Mouse (Mus musculus): ENCODE measurements around the gene Col1a2. TPM values are rescaled to one million over a fixed set of nuclear protein-coding genes. Genes with fewer than 3 reads are reported as not detected.

Col1a2 gene
- total RNA-seq, 2 experiments from 2014 or later = 10.7 to 19.2 TPM

DNA sequence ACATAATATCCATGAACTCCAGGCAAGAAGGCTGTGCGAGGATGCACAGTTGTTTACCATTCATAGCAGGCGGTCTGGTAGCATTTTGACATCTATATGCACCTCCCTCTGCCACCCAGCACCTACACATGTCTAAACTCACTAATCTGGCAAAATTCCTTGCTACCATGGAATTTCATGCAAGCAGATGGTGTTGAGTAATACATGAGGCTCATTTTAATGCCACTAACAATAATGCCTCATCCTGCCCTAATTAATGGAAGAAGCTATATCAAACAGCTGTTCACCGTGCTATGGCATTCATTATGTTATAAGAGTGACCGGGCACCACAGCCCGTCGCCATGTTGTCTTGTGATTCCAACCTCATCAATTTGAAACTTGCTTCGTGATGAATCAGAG, 23.8 kb downstream of the Col1a2 start:
- no peak for DNase-seq

DNA sequence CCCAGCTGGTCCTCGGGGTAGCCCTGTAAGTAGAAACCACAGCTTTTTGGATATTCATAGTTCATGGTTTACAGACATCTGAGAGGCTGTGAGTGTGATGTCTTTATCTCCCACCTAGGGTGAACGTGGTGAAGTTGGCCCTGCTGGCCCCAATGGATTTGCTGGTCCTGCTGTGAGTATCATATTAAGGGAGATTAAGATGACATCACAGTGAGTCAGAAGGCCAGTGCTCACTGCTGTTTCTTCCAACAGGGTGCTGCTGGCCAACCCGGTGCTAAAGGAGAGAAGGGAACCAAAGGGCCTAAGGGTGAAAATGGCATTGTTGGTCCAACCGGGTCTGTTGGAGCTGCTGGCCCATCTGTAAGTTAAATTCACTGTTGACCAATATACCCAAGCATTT, 26.4 kb downstream of the Col1a2 start:
- no peak for DNase-seq

DNA sequence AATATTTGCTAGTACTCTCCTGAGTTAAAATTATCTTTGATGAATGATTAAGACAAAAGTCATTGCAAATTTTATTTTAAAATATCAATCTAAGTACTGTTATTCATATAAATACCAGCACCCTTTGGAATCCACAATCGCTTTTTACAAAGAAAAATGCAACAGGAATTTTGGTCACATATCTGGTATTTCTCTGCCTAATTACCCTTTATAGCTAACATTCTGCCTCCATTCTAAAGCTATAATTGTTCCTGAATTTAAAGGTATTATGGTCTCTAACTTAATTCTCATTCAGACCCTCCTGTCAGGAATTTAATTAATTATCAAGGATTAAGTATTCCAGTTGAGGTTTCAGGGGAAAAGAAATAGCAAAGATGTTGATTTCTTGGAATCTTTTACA, 28.3 kb downstream of the Col1a2 start:
- no peak for DNase-seq

DNA sequence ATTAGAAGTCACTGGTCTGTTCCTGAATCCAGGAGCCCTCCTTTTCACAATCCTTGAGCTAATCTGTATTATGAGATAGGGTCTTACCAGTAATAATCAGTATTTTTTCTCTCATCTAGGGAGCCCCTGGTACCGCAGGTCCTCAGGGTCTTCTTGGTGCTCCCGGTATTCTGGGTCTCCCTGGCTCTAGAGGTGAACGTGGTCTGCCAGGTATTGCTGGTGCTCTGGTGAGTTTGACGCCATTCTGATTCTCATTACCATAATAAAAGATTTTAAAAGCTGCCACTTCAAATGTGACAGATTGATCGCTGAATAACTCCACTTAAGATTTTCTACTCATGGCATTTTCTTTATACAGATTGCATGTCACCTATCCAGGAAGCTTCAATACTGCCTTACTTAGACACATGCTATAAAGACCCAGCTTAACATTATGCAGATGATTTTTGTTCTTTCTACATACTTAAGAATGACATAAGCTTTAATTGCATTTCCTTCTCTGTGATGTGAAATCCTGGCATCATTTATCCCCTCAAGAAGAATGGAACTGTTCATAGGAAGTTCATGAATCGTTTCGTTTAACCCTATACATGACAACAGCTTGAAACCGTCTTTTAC, 30.0 kb downstream of the Col1a2 start:
- DNase-seq = no peak

DNA sequence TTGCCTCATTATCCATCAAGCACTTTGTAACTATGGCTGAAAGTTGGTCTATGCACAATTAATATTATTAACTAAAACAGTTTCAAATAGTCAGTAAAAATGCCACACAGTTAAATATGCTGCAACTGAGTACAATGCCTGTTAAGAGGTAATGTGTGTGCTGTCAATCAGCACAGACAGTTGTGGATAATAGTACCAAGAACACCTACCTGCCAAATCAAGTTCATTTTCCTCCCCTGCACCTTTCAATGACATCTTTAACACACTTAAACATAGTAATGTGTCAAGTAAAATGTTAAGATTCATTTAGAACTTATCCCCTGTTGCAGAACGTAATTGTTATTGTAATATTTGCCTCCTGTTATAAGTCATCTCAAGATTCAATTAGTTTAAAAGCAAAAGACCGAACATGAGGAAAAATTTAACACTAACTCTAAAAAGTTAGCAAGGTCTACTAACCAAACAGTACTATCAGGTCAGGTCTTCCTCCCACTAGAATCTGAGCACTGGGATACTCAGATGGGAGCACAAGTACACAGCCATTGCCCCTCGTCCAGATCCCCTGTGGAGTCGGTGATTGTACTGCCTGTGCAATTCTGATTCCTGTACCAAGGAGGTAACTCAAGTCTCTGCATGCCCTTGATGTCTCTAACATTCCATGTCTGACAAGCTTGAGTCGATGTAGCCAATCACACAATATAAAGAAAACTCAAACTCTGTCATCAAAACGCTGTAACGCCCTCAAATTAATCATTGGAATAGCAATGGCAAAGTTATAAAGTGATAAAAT, 37.5 kb downstream of the Col1a2 start:
- DNase-seq = no peak

DNA sequence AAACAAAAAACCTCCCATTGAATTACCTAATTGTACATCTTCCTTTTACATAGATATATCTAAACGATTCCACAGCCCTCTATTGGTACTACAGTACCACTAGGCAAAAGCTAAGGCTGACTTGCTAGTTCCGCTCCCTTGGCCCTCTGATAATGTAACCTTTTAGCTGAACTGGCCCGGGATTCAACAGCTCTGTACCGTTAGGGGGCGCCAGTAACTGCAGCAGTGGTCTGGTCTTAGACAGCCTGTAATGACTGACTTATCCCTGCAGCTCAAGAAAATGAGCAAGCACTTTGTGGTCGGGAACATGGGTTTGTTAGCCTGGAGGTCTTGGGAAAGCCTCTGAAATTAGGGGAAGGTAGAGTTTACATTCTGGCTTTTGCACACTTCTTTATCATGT, 39.9 kb downstream of the Col1a2 start:
- no peak for DNase-seq

DNA sequence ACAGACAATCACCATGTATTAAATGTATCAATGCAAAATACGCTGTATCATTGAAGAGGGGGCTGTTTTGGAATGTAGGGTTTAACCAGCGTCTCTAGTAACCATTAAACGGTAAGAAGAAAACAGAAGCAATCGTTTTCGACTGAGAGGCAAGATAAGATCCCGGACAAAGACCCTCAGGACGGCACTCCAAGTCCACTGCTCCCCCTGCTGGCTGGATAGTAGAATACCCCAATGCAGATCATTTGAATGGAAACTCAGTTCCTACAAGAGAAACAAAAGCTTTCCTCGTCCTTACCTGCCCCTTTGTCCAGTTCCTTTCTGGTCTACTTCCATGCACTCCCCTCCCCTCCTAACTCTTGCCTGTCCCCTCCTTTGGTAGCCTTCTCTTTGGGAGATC, 41.1 kb downstream of the Col1a2 start:
- DNase-seq = peak; percentile 40 to 43

DNA sequence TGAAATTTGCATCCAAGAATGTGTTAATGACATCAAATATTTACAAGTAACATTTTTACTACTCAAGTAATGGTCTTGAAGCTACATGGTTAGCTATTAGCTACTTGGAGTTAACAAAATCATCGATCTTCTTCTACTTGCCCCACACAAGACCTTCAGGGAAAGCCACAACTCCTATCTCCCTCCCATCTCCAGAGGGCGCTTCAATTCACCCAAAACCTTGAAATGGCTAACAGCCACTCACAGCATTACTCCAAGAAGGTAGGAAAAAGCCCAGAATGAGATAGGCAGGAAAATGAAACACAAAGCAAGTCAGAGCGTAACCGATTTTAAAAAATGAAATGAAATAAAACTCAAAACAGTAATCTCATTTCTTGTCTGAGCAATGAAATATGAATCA, 44.3 kb downstream of the Col1a2 start:
- DNase-seq = no peak

DNA sequence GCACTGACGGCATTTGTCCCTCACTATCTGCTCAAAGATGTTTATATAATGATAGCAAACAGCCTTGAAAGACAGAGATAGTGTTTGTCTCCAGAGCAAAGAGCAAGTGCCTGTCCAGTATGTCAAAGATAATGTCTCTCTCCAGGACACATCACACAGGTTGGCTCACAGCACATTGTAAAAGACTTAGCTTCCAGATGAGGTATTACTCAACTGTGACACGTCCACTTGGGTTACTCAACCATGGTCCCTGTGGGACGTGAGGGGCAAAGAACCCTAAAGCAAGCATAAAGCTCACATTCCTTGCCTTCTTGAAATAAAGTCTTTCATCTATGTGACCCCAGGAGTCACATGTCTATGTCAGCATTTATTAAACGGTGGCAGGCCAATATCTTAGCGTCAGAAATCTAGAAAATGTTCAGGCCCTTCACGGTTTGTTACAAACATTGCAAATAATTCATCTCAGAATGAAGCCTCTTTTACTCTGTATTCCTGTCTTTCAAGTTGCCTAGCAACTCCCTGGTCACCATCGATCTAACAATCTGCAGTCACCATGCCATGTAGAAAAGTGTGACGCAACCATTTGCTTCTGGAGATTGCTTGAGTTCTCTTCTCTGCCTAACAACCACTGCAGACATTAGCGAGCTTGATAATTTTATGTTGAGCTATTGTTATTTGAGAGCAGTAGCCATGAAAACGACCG, 45.4 kb downstream of the Col1a2 start:
- DNase-seq = no peak

DNA sequence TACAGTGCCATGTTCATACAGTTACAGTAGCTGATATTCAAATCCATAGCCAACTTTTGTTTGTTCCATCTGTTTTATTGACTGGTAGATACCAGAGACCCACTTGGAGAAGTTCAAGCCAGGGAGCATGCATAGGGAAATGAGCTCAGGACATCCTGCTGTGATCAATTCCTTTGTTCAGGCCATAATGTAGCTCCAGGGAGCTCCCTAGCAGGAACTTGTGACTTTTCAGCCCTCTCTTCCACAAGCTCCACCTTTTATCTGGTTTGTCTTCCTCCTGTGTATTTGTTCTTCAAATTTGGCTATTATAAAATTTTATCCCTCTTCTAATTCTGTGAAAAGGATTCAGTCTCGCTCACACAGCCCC, 45.9 kb downstream of the Col1a2 start:
- no peak for DNase-seq

DNA sequence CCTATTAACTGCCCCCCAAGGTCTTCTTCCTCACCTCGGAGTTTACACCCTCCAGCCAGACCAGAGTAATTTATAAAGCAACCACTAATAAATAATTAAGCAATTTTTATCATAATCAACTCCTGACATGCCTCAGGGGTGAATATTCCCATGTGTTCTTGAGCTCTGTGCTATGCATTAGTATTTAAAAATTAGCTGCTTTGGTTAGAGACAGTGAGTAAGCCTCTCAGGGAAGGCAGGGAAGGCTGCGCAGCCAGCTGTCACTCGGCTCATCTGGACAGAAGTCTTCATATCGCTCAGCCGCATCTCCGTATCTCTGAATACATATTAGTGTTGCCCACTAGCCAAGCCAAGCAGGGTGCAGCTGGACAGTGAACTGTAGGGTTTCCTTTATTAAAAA, 50.8 kb downstream of the Col1a2 start:
- DNase-seq = no peak

DNA sequence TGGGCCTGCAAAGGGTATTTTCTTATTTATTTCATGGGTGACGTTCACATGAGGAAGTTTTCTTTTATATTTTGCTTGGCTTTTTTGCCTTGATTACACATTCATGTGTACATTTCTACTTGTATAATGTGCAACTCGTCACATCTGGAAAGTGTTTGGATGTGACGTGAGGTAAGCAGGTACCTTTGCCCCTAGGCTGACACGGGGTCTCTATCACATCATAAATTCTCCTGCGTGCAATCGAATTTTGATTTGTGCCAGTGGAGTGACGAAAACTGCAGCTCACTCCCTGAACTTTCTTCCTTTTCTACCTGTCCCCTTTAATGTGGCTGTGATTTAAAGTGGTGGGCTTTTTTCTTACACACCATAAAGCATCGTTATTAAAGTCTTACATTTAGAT, 52.5 kb downstream of the Col1a2 start:
- DNase-seq = no peak

DNA sequence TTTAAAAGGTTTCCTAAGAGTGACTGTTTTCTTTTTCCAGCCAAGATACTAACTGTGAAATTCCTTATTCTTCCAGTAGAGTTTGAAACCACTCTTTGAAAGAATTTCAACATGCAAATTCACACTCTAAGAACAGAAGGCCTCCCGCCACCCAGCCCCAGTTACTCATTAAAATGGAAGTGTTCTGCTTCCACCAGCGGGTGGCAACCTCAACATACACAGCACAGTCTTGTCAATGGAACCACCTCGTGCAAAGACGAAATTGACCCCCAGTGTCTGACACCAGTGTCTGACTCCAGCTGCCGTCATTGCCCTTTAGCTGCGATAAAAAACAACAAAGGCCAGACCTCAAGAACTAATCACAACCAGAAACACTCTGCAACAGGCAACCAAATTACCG, 53.1 kb downstream of the Col1a2 start:
- peak; percentile 34 to 40 for DNase-seq

DNA sequence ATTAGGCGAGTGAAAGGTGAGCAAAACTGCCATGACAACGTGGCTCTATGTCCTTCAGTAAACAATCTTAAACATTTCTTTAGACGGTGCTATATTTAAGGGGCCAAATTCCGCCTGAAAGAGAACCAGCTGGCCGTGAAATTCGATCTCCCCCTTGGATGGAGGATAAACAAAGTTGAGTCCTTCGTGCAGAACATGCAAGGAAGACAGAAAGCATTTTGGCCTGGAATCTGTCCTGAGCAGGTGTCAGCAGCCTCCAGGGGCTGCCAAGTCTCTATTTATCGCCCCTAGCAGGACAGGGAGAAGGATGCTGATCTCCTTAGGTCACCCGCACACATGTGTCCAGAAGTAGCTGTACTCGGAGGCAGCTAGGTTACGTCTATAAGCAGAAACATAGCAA, 56.5 kb downstream of the Col1a2 start:
- no peak for DNase-seq

DNA sequence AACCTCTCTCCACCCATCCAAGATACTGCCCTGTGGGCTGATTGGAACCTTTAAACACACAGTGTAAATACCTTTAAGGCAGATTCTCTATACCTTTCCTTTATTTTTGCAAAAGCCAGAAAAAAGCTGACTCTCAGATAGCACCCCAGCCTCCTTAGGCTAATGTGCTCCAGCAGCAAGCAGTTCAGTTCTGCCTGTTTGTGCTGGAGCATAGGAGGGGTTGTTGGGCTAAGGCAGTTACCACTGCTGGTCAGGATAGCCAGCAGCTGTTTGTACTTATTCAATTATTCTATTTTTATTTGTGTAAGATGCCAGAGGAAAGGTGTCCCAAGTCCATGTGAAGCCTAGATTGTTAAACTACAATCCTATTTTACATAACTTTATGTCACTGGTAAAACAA, 57.0 kb downstream of the Col1a2 start:
- no peak for DNase-seq

DNA sequence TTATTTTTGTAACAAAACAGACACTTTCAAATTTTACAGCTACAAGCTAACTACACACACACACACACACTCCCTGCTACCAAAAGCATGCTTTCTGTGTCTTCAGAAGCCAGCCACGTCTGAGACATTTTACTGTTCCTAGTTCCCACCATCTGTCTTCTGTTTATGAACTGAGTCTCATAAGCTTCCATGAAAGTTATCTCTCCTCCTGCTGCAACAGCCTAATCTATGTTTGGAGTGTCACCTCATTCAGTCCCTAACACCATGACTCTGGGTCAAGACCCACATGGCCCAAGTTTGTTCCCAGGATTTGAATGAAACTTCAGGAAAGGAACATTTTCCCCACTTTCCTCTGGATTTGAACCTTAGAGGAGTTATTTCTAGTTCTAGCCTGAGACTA, 57.8 kb downstream of the Col1a2 start:
- DNase-seq = no peak

DNA sequence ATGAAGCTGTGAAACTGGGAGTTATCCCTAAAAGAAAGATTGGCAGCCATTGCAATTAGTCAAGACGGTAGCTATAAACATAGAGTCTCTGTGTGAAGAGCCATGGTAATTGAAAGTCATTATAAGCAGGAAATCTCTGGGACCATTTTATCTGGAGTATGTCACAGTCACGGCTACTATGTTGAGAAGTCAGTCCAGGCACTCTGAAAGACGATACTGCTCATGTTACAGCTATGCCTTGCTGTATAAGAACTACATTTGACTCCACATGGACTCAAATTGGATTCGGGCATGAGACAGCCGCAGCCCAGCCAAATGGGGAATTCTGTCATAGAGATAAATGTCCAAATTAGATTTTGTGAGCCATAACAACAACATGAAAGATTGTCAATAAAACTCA, 58.9 kb downstream of the Col1a2 start:
- no peak for DNase-seq

DNA sequence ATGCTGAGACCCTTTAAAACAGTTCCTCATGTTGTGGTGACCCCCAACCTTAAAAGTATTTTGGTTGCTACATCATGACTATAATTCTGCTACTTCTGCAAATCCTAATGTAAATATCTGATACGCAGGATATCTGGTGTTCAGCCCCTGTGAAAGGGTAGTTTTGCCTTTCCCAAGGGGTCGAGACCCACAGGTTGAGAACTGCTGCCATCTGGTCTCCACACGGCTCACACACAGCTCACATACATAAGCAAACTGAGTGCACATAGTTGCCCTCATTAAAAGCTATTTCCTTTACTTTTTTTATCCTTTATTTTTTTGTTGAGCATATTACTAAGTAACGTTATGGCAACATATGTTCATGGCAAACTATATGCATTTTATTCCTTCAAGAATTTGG, 65.8 kb downstream of the Col1a2 start:
- DNase-seq = no peak

DNA sequence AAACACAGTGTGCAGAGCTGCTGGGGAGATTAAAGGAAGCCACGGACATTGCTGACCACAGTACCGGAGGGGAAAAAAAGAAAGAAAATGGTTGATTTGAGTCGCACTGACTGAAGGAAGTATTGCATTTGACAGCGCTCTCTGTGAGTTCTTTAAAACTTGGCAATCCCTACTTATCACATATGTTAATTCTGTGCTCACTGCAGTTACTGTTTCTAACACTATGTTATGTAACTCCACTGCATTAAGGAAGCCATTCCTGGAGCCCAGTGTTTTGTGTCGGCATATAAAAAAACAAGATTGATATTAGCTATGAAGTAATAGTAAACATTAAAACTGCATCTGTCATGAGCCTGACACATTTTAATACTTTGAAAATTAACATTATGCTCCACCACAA, 73.1 kb downstream of the Col1a2 start:
- no peak for DNase-seq

DNA sequence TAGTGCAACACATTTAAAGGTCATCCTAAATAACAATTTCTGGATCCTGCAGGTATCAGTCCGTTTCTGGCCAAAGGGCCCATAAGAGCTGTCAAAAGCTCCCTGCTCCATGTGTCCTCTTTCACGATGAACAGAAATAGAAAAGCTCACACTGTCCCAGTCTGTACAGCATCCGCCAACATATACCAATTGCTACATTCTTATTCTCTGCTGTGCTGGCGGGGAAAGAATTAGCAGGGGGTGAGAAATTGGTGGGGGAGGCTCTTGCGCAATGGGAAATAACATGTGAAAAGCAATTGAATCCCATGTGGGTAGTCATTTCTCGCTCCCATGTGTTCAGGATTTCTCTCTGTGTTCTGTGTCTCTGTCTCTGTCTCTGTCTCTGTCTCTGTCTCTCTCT, 73.7 kb downstream of the Col1a2 start:
- no peak for DNase-seq

DNA sequence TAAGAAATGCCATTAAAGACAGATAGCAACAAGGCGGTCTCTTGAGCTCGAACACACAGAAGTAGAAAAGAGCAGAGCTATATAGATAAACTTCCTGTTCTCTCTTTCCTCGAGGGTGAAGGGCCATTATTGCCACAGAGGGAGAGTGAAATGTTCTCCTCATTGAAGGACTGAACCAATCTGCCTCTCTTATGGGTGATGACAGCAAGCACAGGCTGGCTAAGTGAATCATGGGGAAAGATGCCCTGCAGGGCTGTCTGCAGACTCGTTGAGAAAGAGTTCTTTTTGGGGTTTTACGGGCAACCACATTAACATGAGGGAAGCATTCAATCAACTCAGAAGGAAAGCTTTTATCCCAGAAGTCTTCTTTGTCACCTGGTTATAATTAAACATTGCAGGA, 75.0 kb downstream of the Col1a2 start:
- no peak for DNase-seq

DNA sequence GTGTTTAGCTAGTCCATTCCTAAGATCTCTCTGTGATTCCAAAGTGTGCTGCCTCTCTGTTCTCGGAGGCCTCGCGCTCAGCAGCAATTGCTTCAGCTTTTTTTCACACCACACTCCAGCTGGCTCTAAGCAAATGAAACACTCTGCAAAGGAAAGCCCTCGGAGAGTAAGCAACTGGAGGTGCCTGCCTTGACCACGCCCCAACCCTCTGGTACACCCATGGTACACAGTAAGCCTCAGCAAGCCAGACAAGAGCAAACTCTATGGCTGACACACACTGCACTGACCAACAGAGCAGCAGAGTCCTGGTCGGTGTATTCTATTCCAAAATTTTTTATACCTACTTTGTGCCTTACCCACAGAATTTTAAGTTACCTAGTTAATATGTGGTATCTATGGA, 78.9 kb downstream of the Col1a2 start:
- DNase-seq = no peak

DNA sequence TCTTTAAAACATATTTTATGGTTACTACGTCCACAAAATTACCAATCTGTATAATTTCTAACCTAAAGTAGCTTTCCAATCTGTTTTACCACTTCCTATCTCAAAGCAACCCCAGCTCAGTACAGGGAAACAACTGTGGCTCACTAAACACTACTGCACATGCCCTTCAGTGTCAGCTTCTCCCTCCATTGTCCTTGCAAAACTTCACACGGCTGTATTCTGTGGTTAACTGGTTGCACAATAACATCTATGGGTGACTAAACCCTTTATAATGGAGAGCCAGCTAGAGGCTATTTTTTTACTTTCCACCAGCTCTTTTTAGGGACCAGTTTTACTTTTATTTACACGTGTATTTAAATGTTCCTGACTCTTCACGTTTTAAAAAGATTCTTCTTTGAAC, 83.3 kb downstream of the Col1a2 start:
- DNase-seq = no peak

DNA sequence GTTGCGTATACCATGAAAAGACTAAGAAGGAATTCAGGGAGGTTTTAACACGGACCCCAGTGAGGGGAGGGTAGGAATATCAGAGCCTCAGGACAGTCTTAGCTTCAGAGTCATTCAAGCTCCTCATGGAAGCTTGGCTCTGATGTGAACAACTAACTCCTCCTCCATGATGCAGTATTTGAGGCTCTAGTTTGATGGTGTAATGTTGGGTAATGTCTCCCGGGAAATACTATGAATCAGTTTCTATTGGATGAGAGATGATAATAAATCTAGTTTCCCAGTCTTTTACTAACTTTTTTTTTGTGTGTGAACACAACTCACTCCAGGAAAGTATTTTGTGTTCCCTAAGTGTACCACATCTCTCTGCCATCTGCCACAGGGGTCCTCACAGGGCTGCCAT, 84.1 kb downstream of the Col1a2 start:
- DNase-seq = no peak

Data from layer of hippocampus, postnatal 36 days (tissue).